Mouse (Mus musculus): Measurements from ENCODE around the gene Maco1. TPM values are rescaled to one million over a fixed set of nuclear protein-coding genes. Genes with fewer than 3 reads are reported as not detected.
"Not testable (repeated sequence)": the region's sequence is repeated elsewhere in the genome, so short reads cannot be mapped to it uniquely, and the experiment has no call there.

Maco1 gene
- total RNA-seq, 2 experiments from 2014 or later: 31.4 to 34.2 TPM

GRCm38 (mm10) chr4:134817706-134818105, 35.4 kb downstream of the Maco1 start:
- no peak for ATAC-seq (replicated peaks; ENCODE audit: poor library complexity)

DNA sequence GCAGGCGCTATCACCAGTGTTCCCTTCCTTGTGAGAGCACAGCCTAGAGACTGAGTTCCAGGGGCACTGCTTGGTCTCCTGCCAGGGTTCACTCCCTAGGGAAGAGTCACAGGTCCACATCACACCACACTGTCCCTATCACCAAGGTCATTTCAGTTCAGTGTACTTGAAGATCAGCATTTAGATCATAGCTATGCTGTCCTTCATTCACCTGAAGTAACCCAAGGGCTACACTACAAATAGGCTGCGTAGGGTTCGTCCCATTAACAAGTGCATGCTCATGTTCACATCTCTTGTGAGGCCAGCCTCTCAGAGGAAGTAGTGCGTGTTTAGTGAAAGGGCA, 38.9 kb downstream of the Maco1 start:
- no peak for ATAC-seq (replicated peaks; ENCODE audit: poor library complexity)

DNA sequence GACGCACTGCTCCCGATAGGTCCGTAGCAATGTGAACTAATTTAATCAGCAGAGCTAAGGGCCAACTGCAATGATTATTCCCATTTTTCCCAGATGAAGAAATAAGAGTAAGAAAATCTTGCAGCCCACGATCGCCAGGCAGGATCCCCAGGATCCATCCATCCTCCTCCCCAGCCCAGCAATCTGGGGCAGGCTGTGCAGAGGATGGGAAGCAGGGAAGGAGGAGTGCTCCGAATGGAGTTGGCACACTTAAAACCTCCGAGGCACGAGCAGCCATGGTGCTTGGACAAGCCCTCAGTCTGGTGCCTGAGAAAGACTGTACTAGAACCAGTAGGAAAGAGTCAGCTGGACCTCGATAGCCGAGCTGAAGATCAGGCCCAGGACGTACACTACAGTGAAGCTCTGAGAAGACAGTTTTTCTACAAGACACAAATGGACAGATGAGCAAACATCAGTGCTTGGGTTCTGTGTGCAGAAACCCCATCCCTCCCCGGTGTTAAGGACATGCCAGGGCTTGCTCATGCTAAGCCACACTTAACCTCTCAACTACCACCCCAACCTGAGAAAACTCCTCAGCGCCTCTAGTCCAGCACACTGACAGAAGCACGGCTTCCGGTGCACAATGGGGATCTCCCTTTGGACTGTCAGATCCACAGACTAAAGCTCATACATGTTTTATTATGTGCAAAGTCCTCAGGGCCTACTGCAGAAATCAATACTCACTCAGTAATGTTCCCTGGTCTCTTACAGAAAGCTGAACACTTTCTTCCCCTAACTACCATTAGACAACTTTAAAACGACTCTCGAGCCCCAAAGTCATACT, 39.5 kb downstream of the Maco1 start:
- no peak for ATAC-seq (replicated peaks; ENCODE audit: poor library complexity)

- ATAC-seq (replicated peaks; ENCODE audit: poor library complexity): peak; percentile 31; the same call in 1 of the 2 replicates
Measured at GRCm38 (mm10) chr4:134804765-134805164, 48.4 kb downstream of the Maco1 start.

DNA sequence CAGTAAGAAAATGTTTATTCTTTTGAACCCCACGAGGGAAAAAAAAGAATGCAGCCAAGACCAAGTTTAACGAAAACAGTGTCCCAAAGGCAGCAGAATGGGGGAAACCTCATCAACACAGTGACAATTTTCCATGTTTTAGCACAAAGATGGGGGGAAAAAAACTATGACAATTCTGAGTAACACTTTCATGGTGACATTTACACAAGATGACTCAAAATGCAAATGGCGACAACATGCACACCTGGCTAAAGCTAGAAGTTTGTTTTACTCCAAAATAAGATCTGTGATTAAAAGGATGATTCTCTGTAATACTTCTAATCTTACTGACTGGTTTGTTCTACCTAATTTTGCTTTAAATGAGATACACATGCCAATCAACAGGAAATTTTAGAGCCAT, 50.4 kb downstream of the Maco1 start:
- ATAC-seq (replicated peaks; ENCODE audit: poor library complexity): no peak

- no peak for ATAC-seq (replicated peaks; ENCODE audit: poor library complexity)
Measured at GRCm38 (mm10) chr4:134802155-134802554, 51.0 kb downstream of the Maco1 start.

DNA sequence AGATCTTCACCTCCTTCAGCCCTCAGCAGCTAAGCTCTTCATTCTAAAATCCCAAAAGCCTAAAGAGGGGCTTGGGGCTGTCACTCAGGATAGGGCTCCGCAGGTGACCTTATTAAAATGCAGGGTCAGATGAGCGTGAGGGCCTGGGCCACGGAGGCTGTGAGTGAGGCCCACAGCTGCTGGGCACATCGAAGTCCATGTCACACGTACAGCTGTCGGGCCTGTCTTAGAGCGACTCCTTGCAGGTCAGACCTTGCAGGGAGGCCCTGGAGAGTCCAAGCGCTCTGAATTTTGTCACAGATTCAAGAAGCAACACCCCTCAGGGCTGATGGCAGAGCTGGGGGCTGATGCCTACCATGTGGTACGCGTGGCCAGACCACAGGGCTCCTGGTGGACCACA, 52.5 kb downstream of the Maco1 start:
- no peak for ATAC-seq (replicated peaks; ENCODE audit: poor library complexity)

GRCm38 (mm10) chr4:134800098-134800497, 53.0 kb downstream of the Maco1 start:
- no peak for ATAC-seq (replicated peaks; ENCODE audit: poor library complexity)

- ATAC-seq (replicated peaks; ENCODE audit: poor library complexity): peak; percentile 86
Measured at GRCm38 (mm10) chr4:134799272-134799671, 53.9 kb downstream of the Maco1 start.

DNA sequence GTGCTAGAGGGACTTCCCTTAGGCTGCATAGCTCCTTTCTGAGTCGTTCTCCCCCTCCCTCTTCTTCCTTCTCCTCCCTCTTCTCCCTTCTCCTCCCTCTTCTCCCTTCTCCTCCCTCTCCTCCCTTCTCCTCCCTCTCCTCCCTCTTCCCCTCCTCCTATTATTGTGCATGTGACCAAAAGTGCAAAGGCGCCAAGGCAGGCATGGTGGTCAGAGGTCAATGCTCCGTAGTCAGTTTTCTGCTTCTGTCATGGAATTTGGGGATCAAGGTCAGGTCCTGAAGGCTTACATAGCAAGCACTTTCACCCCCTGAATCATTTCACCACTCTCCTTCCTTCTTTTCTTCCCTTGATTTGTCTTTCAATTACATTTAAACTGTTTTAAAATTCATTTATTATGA, 54.3 kb downstream of the Maco1 start:
- no peak for ATAC-seq (replicated peaks; ENCODE audit: poor library complexity)

DNA sequence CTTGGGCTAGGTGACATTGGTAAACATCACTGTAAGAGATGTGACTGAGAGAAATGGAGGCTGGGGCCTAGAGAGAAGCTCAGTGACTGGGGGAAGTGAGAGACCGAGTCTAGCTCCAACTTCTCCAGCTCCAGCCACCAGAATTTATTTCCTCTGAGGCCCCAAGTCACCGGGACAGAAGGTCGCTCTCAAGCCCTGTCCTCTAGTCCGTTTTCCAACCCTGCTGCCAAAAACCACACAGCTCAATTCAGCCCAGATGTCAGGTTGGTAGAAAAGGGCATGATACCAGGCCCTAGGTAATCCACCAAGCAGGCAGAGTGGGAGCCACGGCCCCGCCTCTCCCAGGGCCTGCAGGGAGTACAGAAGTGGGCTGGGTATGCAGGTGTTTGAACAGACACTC, 55.5 kb downstream of the Maco1 start:
- no peak for ATAC-seq (replicated peaks; ENCODE audit: poor library complexity)

DNA sequence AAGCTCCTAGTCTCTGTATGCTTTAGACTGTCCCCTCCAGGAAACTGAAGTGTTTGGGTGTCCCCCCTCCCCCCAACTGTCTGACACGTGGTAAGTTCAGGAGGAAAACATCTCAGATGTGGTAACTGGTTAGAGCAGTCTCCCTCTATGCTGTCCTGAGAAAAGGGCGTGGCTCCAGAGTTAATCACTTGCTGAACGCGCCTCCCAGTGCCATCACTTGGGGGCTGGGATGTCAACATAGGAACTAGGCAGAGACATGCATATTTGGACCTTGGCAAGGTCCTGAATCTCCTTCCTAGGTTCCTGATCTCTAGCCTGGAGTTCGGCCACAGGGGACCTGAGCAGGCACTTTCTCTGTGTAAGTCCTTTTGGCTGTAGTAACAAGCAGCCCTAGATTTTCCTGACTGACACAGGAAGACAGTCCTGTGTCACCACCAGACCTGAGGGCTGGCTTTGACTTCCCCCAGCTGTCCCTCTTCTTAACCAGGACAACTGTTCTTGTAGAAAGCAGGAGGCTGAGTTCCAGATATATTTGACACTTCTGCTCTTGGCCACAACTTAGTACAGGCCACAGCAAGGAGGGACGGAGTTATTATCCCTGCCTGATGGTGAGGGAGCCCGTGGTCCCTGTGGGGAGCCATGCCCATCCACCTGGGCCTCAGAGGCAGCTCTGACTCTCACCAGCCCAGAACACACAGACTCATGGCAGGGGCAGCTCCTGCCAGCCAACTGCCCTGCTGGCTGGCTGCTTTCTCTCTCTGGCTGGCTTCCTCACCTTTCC, 56.4 kb downstream of the Maco1 start:
- peak; percentile 50 for ATAC-seq (replicated peaks; ENCODE audit: poor library complexity)

DNA sequence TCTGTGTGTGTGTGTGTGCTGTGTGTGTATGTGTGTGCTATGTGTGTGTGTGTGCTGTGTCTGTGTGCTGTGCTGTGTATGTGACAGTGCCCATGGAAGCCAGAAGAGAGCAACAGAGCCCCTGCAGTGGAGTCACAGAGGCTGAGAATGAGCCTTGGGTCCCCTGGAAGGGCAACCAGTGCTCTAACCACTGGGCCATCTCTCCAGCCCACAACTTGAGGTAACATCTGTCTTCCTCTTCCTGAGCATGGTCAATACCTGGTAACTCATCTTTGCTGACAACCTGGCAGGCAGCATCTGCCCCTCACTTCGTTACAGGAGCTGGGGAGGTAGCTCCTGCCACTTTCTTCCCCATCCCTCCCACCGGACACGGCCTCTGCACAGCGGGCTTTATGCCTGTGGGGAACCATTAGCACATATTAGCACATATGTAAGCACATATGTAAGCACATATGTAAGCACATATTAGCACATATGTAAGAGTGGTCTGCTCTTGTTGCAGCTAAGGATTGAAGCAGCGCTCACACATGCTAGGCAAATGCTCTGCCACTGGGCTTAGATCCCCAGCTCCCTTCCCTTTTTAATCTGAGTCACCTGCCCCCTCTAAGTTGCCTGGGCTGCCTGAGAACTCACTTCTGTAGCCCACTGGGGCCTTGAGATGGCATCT, 57.2 kb downstream of the Maco1 start:
- no peak for ATAC-seq (replicated peaks; ENCODE audit: poor library complexity)

DNA sequence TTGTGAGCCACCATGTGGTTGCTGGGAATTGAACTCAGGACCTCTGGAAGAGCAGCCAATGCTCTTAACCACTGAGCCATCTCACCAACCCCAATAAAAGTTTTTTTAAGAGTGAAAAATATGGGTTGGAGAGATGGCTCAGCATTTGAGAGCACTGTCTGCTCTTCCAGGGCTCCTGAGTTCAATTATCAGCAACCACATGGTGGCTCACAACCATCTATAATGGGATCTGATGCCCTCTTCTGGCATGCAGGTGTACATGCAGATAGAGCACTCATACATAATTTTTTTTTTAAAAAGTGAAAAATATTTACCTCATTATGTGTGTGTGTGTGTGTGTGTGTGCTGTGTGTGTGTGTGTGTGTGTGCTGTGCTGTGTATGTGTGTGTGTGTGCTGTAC, 58.2 kb downstream of the Maco1 start:
- ATAC-seq (replicated peaks; ENCODE audit: poor library complexity): not testable (repeated sequence)

DNA sequence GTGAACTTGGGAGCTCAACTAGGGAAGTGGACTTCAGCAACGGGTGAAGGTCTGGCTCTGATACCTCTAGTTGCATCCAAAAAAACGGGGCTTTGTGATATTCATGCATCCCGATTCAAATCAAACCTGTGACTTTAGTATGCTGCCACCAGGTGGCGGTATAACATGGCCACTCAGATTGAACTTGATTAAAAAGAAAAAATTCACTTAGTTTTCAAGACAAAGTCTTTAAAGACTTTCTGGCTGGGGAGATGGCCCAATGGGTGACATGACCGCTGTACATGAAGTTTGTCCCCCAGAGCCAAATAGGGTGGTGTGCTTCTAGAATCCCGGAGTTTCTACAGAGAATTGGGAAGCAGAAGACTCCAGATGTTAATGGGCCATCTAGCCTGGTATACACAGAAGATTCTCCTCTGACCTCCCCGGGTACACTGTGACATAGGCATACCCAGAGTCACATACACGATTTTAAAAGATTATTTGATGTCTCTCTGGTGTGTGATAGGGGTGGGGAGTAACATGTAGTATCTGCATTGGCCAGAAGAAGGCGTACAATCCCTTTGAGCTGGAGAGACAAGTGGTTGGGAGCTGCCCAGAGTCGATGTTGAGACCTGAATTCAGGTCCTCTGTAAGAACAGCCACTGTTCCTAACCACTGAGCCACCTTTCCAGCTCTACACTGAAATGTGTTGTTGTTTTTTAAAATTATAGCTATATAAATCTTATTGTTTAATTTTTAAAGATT, 59.8 kb downstream of the Maco1 start:
- ATAC-seq (replicated peaks; ENCODE audit: poor library complexity): peak; percentile 53

- ATAC-seq (replicated peaks; ENCODE audit: poor library complexity): no peak
Measured at GRCm38 (mm10) chr4:134791731-134792130, 61.4 kb downstream of the Maco1 start.

DNA sequence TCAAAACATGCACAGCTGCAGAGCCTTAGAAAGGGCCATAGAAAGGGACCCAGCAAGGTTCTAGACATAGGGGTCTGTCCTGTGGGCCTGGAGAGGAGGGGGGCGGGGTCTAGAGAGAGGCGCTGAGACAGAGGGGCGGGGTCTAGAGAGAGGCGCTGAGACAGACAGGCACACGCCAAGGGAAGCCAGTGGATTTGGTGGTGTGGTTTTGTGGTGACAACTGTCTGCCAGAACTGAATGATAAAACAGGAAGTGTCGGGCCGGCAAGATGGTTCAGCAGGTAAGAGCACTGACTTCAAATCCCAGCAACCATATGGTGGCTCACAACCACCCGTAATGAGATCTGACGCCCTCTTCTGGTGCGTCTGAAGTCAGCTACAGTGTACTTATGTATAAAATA, 66.2 kb downstream of the Maco1 start:
- ATAC-seq (replicated peaks; ENCODE audit: poor library complexity): peak; percentile 92

DNA sequence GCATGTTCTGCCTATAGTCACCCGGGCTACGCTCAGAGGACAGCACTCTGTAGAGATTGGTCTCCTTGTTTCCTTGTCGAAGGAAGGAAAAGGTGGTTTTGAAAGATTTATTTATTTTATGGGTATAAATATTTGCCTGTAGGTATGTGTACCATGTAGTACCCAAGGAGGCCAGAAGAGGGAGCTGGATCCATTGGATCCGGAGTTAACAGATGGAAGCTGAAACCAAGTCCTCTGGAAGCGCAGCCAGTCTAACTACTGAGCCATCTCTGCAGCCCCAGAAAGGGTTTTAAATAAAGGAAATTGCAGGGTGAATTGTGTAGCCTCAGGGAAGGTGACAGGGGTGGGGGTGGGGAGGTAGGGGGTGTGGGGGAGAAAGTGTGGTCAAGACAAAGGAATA, 68.4 kb downstream of the Maco1 start:
- ATAC-seq (replicated peaks; ENCODE audit: poor library complexity): peak; percentile 53; the same call in 1 of the 2 replicates

- ATAC-seq (replicated peaks; ENCODE audit: poor library complexity): peak; percentile 68
Measured at GRCm38 (mm10) chr4:134779136-134779934, 73.8 kb downstream of the Maco1 start.

GRCm38 (mm10) chr4:134776246-134776645, 76.9 kb downstream of the Maco1 start:
- no peak for ATAC-seq (replicated peaks; ENCODE audit: poor library complexity)
